Mouse (Mus musculus): Measurements from ENCODE around the gene Tmem63b.

DNA sequence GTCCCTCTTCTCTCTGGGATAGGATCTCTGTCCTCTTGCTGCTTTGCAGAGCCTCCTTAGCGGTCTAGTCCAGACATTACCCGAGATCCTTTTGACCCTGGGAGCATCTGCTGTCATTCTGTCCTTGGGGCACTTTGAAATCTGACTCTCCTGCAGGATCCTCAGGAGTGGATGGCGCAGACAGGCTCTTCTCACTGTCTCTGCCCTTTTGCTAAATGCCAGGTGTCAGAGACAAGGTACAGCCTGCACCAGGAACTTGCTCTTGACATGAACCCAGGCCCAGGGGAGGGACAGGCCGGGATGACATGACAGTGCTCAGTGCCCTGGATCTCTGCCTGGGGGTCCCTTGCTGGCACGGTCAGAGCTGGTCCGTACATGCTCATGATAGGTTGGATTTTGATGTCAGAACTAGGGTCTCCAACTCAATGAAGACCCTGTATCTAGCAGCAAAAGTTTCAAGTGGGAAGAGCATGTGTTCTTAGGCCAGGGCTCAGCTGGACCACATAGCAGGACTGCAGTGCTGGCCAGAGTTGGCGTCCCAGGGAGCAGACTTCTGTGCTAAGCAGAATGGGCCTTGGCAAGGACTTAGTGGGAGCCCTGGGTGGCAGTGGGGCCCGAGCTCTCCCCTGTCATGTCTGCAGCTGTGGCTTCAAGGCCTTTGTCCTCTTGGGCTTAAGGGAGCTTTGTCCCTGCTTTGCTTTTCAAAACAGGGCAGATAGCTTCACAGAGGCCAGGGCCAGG, 41.4 kb upstream of the Tmem63b start:
- TF ChIP-seq CTCF (IDR thresholded peaks at IDR 0.05; ENCODE audit: control insufficient read depth, insufficient read depth, low read length) (no peak), POLR2A (IDR thresholded peaks at IDR 0.05; ENCODE audit: borderline replicate concordance, control insufficient read depth, low read depth, low read length) (no peak)
